Mouse (Mus musculus) embryo, embryonic 10 days (tissue): ENCODE measurements around the gene Fam163b.

Source experiments
- DNase-seq: peaks from one replicate; pipeline ENCODE4 v3.0.0-alpha.2; 2015; ENCODE audit warnings: low spot score

Fam163b gene

DNA sequence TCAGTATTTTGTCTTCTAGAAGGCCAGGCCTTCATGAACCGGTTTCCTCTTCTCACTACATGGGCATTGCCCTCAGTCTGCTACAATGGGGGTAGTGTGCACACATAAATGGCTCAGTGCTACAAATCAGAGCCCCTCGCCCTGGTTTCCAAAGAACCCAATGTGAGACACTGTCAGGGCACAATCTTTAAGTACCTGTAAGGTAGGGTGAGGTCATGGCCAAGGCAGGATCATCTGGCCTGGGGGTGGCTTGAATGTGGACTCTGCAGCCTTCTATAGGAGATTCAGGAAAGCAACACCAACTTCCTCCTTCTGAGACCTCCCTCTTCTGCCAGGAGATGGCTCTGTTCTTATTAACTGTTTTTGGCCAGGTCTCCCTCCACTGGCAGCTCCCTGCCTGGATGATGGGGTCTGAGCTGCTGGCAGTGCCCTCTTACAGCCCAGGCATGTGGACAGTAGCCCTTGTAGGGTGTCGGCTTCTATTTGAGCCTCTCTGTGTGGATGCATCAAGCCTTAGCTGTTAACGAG lies 55.7 kb downstream of the Fam163b start:
- no peak for DNase-seq

DNA sequence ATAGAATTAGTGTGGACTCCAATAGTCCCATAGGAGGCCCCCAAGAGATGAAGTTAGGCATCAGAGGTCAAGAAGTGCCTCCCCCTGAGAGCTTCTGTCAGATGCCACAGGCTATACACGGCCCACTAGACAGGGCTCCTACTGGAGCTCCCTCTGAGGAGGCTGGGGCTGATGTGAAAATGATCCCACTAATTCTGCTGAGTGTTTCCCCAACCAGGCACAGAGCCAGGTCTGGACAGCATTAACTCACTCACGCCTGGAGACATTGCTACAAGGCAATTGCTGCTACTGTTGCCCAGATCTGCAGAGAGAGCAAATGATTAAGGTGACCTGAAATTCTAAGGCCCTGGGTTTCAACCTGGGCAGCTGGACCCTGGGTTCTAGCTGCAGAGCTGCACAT lies 56.5 kb downstream of the Fam163b start:
- DNase-seq, result no peak

DNA sequence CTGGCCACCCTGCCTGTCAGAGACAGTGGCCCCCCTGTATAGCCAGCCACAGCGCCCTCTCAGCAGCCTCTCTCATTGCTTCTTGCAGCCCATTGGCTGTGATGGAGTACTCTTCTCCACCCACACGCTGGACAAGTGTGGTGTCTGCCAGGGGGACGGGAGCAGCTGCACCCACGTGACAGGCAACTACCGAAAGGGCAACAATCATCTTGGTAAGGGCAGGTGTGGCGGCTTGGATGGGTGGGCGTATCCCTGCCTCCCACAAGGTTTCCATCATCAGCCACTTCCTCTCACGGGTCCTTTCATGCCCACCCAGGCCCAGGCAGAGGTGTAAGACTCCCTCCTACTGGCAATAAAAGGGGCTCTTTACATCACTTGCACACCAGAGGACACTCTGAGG lies 57.3 kb downstream of the Fam163b start:
- DNase-seq, result no peak

- no peak for DNase-seq
Observed at GRCm38 (mm10) chr2:27083761-27084475, 58.4 kb downstream of the Fam163b start.

- peak; percentile 43 for DNase-seq
Observed at GRCm38 (mm10) chr2:27079649-27080048, 62.6 kb downstream of the Fam163b start.

DNA sequence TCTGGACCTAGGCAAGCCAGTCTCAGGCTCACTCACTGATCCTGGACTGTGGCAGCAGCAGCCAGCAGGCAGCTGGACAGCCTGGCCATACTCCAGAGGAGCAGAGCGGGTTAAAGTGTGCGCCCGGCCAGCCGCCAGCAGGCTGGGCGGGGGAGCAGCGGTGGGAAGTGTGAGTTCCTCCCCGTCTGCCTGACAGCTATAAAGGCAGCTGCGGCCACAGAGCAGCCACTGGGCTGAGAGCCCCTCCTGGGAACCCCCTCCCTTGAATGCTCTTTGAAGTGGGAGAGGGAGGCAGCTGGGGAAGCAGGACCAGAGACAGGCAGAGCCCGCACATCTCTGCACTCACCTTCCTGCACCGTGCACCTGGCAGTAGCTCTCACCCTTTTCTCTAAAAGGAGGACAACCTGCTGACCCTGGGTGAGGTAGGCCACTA lies 63.1 kb downstream of the Fam163b start, which contains the start of gene Adamtsl2:
Gene Adamtsl2, plus strand, starts transcription at position 228 of the 433 bp plus-strand sequence.
- DNase-seq, result peak; percentile 77

DNA sequence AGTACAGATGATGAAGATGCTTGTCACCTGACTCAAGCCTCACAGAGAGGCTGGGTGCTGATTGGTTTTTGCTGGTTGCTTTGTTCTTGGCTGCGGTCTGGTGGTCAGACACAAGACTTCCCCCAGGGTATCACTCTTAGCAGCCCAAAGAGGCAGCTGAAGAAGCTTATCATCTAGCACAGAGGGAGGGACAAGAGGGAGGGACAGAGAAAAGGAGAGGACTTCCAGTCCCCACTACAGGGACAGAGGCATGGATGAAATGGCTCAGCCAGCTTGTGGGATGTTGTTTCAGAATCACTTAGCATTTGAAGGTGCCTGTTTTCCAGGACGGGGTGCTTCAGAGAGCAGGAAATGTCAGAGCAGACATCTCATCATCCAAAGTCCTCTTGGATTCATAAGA lies 64.0 kb downstream of the Fam163b start:
- DNase-seq, result no peak

GRCm38 (mm10) chr2:27077655-27078244 lies 64.5 kb downstream of the Fam163b start:
- DNase-seq, result peak; percentile 66

DNA sequence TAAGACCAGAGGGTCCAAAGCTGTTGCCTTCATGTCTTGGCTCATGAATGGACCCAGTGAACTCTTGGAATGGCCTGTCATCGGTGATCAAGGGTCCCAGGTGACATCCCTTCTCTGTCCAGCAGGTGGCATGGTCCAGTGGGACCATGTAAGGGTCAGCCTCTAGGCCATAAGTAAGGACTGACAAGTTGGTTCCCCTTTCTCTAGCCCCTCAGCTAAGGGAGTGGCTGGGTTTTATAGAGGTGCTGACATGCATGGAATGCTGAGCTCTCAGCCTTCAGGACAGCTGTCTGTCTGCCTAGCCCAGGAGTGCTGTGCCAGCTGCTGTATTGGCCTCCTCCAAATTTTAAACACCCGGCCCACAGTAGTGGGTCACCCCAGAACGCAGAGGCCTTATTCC lies 66.8 kb downstream of the Fam163b start:
- DNase-seq, result peak; percentile 75

GRCm38 (mm10) chr2:27074804-27075203 lies 67.5 kb downstream of the Fam163b start:
- DNase-seq, result no peak

- DNase-seq, result no peak
Observed at GRCm38 (mm10) chr2:27073407-27073806, 68.9 kb downstream of the Fam163b start.

GRCm38 (mm10) chr2:27071978-27072377 lies 70.3 kb downstream of the Fam163b start, which contains the start of gene Mymk:
Mymk (minus strand) TSS chr2:27072179.
- no peak for DNase-seq

- DNase-seq, result no peak
Observed at GRCm38 (mm10) chr2:27071137-27071536, 71.2 kb downstream of the Fam163b start.

- DNase-seq, result no peak
Observed at GRCm38 (mm10) chr2:27070247-27070813, 72.0 kb downstream of the Fam163b start.

DNA sequence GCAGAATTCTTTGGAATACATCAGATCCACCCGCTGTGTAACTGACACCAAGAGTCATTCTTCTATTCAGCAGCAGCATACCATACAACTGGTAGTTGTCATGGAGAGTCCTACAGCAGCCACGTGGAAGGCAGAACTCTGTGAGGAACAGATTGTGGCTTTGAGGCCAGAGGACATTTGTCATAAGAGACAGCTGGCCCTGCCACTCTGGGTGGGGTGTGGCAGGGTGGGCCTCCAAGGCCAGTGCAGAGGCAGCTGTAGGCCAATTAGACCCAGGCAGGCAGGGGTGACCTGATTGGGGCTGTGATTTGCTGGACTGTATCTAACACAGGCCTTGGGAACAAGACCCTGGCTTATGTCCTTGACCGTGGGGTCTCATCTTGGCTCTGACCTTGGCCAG lies 72.6 kb downstream of the Fam163b start:
- DNase-seq, result peak; percentile 44

GRCm38 (mm10) chr2:27067996-27068395 lies 74.3 kb downstream of the Fam163b start:
- DNase-seq, result no peak

DNA sequence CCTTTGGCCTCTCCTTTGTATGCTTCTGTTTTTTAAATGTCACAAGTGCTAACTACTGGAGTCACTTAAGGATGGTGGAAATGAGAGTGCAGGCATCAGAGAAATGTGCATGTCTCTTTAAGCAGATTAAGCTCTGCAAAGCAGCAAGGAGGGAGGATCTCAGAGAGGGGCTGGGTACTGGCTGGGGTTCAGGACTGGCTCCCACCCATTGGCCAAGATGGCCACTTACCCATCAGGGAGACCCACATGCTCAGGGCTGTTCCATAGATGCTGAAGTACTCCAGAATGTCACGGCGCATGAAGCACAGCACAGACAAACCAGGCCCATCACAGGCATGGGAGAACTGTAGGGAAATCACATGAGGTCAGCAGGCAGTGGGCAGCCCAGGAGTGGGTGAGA lies 75.2 kb downstream of the Fam163b start:
- no peak for DNase-seq
